Mouse (Mus musculus) hindbrain, postnatal 0 days (tissue): Measurements from ENCODE around the gene Chad. TPM values are rescaled to one million over a fixed set of nuclear protein-coding genes. Genes with fewer than 3 reads are reported as not detected.

Source experiments
- ATAC-seq: fragments of 200-750 bp; cut with Nextera tagmentation; 2 replicates; pipeline ENCODE4 v1.8.0; 2017; ENCODE audit warnings: mild to moderate bottlenecking, moderate TSS enrichment, moderate library complexity
- DNase-seq: peaks from one replicate; pipeline ENCODE4 v3.0.0-alpha.2; 2015; ENCODE audit warnings: low spot score
- H3K27ac ChIP-seq: fragments of 300-500 bp; sonication (generic); 2 replicates; pipeline ENCODE4 v1.5.1; 2014; ENCODE audit warnings: mild to moderate bottlenecking
- H3K27me3 ChIP-seq: fragments of 300-500 bp; sonication (generic); 2 replicates; pipeline ENCODE4 v1.6.1; 2014; ENCODE audit warnings: low read length, mixed read lengths; ENCODE audit not compliant: insufficient read depth
- H3K36me3 ChIP-seq: fragments of 300-500 bp; sonication (generic); 2 replicates; pipeline ENCODE4 v1.6.1; 2014; ENCODE audit warnings: low read length, mixed read lengths; ENCODE audit not compliant: insufficient read depth
- H3K4me1 ChIP-seq: fragments of 300-500 bp; sonication (generic); 2 replicates; pipeline ENCODE4 v1.6.1; 2014; ENCODE audit warnings: antibody characterized with exemption, low read length, mixed read lengths; ENCODE audit not compliant: insufficient read depth
- H3K4me2 ChIP-seq: fragments of 300-500 bp; sonication (generic); 2 replicates; pipeline ENCODE4 v1.6.1; 2014; ENCODE audit warnings: low read depth, mild to moderate bottlenecking, low read length, moderate library complexity, mixed read lengths
- H3K4me3 ChIP-seq: fragments of 300-500 bp; sonication (generic); 2 replicates; pipeline ENCODE4 v1.5.1; 2014; ENCODE audit warnings: low read length
- H3K9ac ChIP-seq: fragments of 300-500 bp; sonication (generic); replicated peaks from 2 replicates; pipeline ENCODE4 v1.6.1; 2014; ENCODE audit warnings: mild to moderate bottlenecking, low read length, moderate library complexity, mixed read lengths
- H3K9me3 ChIP-seq: fragments of 300-500 bp; sonication (generic); 2 replicates; pipeline ENCODE4 v1.6.1; 2016; ENCODE audit warnings: low read length, mixed read lengths
- CTCF ChIP-seq: IDR thresholded peaks from 2 replicates; pipeline ENCODE4 v1.5.1; 2016; ENCODE audit warnings: antibody characterized with exemption, control low read depth, low read depth
- WGBS: fragments of 180-500 bp; shearing (Covaris S2); extraction: QIAGEN DNeasy Blood & Tissue Kit; methylation state at CpG from one replicate; pipeline ENCODE4 v1.1.7; 2014; 5-methylcytosine and 5-hydroxymethylcytosine counted together
- polyA plus RNA-seq: library from polyadenylated mRNA; unstranded; fragments of >200 nt; fragmentation: Nextera tagmentation; extraction: Ambion mirVana; gene quantifications from 2 replicates; pipeline ENCODE4 v1.2.1, GENCODE M21; 2015
- total RNA-seq: library from RNA; depleted of rRNA; stranded (reverse); fragments of >200 nt; gene quantifications from 2 replicates; pipeline ENCODE4 v1.2.3, GENCODE M21; 2014

The Chad gene
- total and polyA plus RNA-seq, 2 experiments from 2014 or later = 1.2 TPM

GRCm38 (mm10) chr11:94548041-94548784 is 16.6 kb upstream of the Chad start:
- H3K9me3 ChIP-seq = no peaks in the 10 kb centered on the region
- H3K4me2 ChIP-seq = peak overlapping the region; percentile 93
- DNase-seq (peak; percentile 68), ATAC-seq (peak; percentile 39)
- 11% methylated on average over 24 of the region's 24 CpGs for WGBS
- peak overlapping the region; percentile 41 for H3K4me3 ChIP-seq
- peak overlapping the region; percentile 69 for H3K9ac ChIP-seq
- H3K27ac ChIP-seq = peak overlapping the region; percentile 80
- peaks cover 7% of the 10 kb centered on the region; the same call in 1 of the 2 replicates for H3K4me1 ChIP-seq
- H3K27me3 ChIP-seq = no peaks in the 10 kb centered on the region
- no peak for TF ChIP-seq CTCF
- H3K36me3 ChIP-seq = no peaks in the 10 kb centered on the region

GRCm38 (mm10) chr11:94548888-94549690 is 15.8 kb upstream of the Chad start, which contains the start of gene Rsad1:
Gene Rsad1 (minus strand): TSS chr11:94549255.
- WGBS = 4% methylated on average over 49 of the region's 49 CpGs
- Histone ChIP-seq H3K36me3 (no peaks in the 10 kb centered on the region), H3K9ac (peak within 1 kb of the TSS; percentile 69), H3K27me3 (no peaks in the 10 kb centered on the region), H3K4me3 (peak within 1 kb of the TSS; percentile 41), H3K4me1 (peaks cover 7% of the 10 kb centered on the region; the same call in 1 of the 2 replicates), H3K27ac (peak within 1 kb of the TSS; percentile 80), H3K9me3 (no peaks in the 10 kb centered on the region), H3K4me2 (peak within 1 kb of the TSS; percentile 93)
- DNase-seq = peak; percentile 97
- ATAC-seq = peak; percentile 94
- TF ChIP-seq CTCF = peak; percentile 97

GRCm38 (mm10) chr11:94549691-94550441 is 15.0 kb upstream of the Chad start:
- peaks cover 7% of the 10 kb centered on the region; the same call in 1 of the 2 replicates for H3K4me1 ChIP-seq
- 75% methylated on average over 10 of the region's 10 CpGs for WGBS
- no peaks in the 10 kb centered on the region for H3K9me3 ChIP-seq
- DNase-seq (no peak), ATAC-seq (no peak)
- no peak overlapping the region for H3K4me3 ChIP-seq
- no peaks in the 10 kb centered on the region for H3K27me3 ChIP-seq
- H3K36me3 ChIP-seq = no peaks in the 10 kb centered on the region
- no peak overlapping the region for H3K4me2 ChIP-seq
- no peak for TF ChIP-seq CTCF
- H3K9ac ChIP-seq = no peak overlapping the region
- H3K27ac ChIP-seq = peak overlapping the region; percentile 80

GRCm38 (mm10) chr11:94550442-94550744 is 14.5 kb upstream of the Chad start:
- Histone ChIP-seq H3K27ac (no peak overlapping the region), H3K4me3 (no peak overlapping the region), H3K27me3 (no peaks in the 10 kb centered on the region), H3K9me3 (no peaks in the 10 kb centered on the region), H3K4me1 (peaks cover 7% of the 10 kb centered on the region; the same call in 1 of the 2 replicates), H3K4me2 (no peak overlapping the region), H3K36me3 (no peaks in the 10 kb centered on the region), H3K9ac (no peak overlapping the region)
- TF ChIP-seq CTCF = no peak
- DNase-seq = no peak
- 91% methylated on average over 5 of the region's 5 CpGs for WGBS
- ATAC-seq = no peak

GRCm38 (mm10) chr11:94558226-94558625 is 6.6 kb upstream of the Chad start:
- Histone ChIP-seq H3K4me2 (no peak overlapping the region), H3K4me3 (no peak overlapping the region), H3K27ac (no peak overlapping the region), H3K9ac (no peak overlapping the region), H3K4me1 (no peaks in the 10 kb centered on the region), H3K36me3 (no peaks in the 10 kb centered on the region), H3K27me3 (no peaks in the 10 kb centered on the region), H3K9me3 (no peaks in the 10 kb centered on the region)
- TF ChIP-seq CTCF = no peak
- 86% methylated on average over 3 of the region's 3 CpGs for WGBS
- no peak for DNase-seq
- no peak for ATAC-seq

- ATAC-seq = no peak
- no peak for TF ChIP-seq CTCF
- no peaks in the 10 kb centered on the region for H3K36me3 ChIP-seq
- no peak for DNase-seq
- no peak overlapping the region for H3K9ac ChIP-seq
- no peak overlapping the region for H3K4me3 ChIP-seq
- H3K4me2 ChIP-seq = no peak overlapping the region
- peaks cover 8% of the 10 kb centered on the region for H3K4me1 ChIP-seq
- WGBS = 96% methylated on average over 5 of the region's 5 CpGs
- H3K9me3 ChIP-seq = no peaks in the 10 kb centered on the region
- H3K27me3 ChIP-seq = 0 out of 2 replicates have a peak, but pooled peaks cover 6% of the 10 kb centered on the region
- no peak overlapping the region for H3K27ac ChIP-seq
These were observed 1.5 kb upstream of the Chad start for GRCm38 (mm10) chr11:94563383-94563782.
